Mouse (Mus musculus) telencephalon, adult 2 months (tissue): ENCODE measurements at regions not wholly inside any gene's neighbourhood (a gene's known extent, or its start where the extent isn't known, plus 50 kb on each side); places are given as distances from the start of the nearest gene placed in this dataset.
A peak's percentile ranks its signal among the peaks of the same experiment; 100 is the strongest.

ENCODE experiments used
- DNase-seq: peaks from one replicate; pipeline ENCODE4 v3.0.0-alpha.2; 2011; ENCODE audit warnings: low read depth, low spot score

DNA sequence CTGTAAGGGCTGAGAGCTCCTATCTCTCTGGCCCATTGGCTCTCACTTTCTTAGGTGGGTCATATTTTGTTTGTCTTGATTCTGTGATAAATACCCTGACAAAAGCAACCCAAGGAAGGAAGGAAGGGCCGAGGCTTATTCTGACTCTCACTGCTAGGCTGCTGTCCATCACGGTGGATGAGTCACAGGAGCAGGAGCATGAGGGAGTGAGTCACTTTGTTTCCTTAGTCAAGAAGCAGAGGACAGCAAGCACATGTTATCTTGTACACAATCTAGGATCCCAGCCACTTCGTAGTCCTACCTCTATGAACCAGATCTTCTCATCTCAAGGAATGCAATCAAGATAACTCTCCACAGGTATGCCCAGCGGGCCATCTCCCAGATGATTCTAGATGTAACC, 69.9 kb downstream of the Atp6v1g3 start:
- no peak for DNase-seq

GRCm38 (mm10) chr1:138344920-138345319, 71.4 kb downstream of the Atp6v1g3 start:
- DNase-seq: no peak

GRCm38 (mm10) chr1:138345992-138346391, 72.5 kb downstream of the Atp6v1g3 start:
- DNase-seq: peak; percentile 5

DNA sequence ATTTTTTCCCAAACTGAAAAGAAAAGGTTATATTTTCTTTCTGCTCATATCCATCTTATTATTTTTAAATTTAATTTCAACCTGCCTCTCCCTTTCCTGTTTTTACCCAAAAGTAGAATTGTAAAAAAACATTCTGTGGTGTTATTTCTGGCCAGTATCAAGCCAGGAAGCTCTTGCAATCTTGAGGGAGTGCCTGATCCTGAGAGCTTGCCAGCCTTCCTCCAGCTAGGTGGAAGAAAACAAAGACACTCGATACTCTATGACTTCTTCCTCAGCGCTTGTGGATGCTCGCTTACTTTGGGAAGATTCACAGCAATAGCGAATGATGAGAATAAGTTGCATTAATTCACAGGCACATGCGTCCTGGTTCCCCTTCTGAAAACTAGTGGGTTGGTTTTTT, 73.4 kb downstream of the Atp6v1g3 start:
- no peak for DNase-seq

GRCm38 (mm10) chr1:138348447-138348846, 74.9 kb downstream of the Atp6v1g3 start:
- DNase-seq: no peak

GRCm38 (mm10) chr1:138349099-138349498, 75.6 kb downstream of the Atp6v1g3 start:
- DNase-seq: no peak

- DNase-seq: no peak
These were observed 82.9 kb downstream of the Atp6v1g3 start for GRCm38 (mm10) chr1:138356407-138356806.

GRCm38 (mm10) chr1:138362684-138363472, 89.3 kb downstream of the Atp6v1g3 start:
- no peak for DNase-seq

GRCm38 (mm10) chr1:138369953-138370482, 96.5 kb downstream of the Atp6v1g3 start:
- DNase-seq: no peak

GRCm38 (mm10) chr1:138371474-138371873, 97.9 kb downstream of the Atp6v1g3 start:
- DNase-seq: no peak

- no peak for DNase-seq
These were observed 110.6 kb downstream of the Atp6v1g3 start for GRCm38 (mm10) chr1:138384146-138384545.

GRCm38 (mm10) chr1:138385156-138385841, 111.8 kb downstream of the Atp6v1g3 start:
- DNase-seq: no peak

DNA sequence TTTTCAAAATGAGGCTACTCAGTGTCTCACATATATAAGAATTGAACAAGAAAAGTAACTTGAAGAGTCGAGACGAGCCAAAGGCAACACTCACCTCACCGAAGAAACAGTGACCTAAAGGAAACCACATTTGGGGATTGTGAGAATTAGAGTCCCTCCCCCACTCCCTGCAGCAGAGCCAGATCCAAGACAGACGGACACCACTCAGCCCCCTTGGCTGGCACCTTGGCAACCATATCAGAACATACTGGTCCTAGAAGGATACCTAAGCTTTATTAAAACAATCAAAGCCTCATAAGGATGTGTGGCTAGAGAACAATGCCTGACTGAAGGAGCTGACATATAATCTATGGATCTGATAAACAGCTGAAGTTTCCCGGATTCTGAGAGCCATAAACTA, 112.5 kb downstream of the Atp6v1g3 start:
- no peak for DNase-seq

DNA sequence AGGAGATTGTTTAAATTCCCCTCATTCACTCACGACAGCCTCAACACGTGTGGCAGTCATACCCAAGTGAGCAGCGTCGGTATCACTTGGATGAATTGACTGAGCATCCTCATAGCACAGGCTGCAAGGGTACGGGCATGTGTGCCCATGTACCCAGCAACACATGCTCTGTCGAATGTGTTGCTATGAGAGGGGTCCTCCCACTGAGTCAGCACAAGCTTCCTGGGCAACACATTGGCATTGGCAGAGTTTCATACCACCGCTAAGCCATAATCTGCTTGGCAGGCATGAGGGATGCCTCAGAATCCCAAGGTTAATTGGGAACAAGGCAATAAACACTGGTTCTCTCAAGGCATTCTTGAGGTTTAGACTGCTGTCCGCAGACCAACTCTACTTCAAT, 115.1 kb downstream of the Atp6v1g3 start:
- DNase-seq: no peak

GRCm38 (mm10) chr1:138389676-138390075, 116.1 kb downstream of the Atp6v1g3 start:
- no peak for DNase-seq

DNA sequence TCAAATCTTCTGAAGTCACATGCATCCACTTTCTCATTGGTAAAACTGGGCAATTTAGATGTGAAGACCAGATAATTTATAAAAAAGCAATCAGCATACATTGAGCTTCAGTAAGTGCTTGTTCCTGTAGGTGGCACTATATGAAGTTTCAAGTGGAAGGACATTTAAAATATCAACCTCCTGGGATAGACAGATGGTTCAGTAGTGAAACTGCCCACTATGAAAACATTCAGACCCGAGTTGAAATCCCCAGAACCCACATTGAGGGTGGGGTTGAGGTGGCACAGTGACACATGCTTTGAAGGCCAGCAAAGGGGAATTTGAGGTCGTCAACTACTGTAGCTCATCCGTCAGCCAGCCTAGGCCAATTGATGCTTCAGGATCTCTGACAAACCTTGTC, 145.1 kb downstream of the Atp6v1g3 start:
- DNase-seq: no peak

DNA sequence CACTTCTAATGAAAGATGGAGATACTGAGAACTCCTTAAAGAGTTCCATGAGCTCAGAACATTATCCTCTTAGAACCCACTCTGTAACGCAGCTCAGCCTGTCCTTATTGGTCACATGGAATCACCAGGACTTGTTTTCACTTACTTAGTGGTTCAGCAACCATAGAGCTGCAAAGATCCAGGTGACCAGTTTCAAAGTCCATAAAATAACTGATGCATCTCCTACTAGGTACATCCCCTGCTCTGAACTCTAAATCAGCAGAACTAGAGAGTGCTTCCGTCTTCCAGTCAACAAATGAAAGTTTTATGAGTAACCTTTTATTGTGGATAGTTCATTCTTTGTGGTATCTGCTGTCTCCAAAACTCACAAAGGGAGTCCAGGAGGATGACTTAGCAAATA, 153.9 kb downstream of the Atp6v1g3 start:
- DNase-seq: no peak
